Mouse (Mus musculus) neutrophil, adult 5-6 weeks (primary cell): ENCODE results near the gene Itpr1. TPM values are rescaled to one million over a fixed set of nuclear protein-coding genes. Genes with fewer than 3 reads are reported as not detected.
"Not testable (repeated sequence)": the region's sequence is repeated elsewhere in the genome, so short reads cannot be mapped to it uniquely, and the experiment has no call there.

ENCODE experiments used
- ATAC-seq: fragments of 151-379, 151-347 bp; 2 replicates; pipeline ENCODE4 v1.8.0; 2017; ENCODE audit warnings: mild to moderate bottlenecking, moderate TSS enrichment; ENCODE audit not compliant: insufficient number of reproducible peaks, poor library complexity, low FRiP score, severe bottlenecking; ENCODE audit errors: extremely low read depth
- total RNA-seq: library from RNA; stranded (forward); fragments of 200-1000 nt; gene quantifications from 2 replicates; pipeline ENCODE4 v1.2.3, GENCODE M21; 2017

Gene Itpr1
- total RNA-seq, 1 experiment from 2014 or later: 223 TPM

DNA sequence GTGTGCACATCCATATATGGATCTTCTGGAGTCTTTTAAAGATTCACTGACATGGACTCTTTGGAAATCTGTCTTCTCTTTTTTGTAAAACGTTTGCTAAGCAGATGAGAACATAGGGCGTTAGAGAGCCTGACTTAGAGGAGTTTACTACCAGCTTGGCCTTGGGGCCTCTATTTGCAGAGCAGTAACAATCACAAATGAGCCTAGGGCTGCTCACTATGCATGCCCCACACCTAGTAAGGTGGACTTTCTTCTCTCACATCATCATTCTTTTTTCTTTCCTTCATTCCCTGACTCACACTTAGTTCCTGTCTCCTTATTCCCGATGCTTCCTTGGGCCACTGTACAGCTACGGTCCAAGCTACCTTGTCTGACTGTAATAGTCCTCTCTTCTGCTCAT, 325.5 kb downstream of the Itpr1 start:
- ATAC-seq: no peak

DNA sequence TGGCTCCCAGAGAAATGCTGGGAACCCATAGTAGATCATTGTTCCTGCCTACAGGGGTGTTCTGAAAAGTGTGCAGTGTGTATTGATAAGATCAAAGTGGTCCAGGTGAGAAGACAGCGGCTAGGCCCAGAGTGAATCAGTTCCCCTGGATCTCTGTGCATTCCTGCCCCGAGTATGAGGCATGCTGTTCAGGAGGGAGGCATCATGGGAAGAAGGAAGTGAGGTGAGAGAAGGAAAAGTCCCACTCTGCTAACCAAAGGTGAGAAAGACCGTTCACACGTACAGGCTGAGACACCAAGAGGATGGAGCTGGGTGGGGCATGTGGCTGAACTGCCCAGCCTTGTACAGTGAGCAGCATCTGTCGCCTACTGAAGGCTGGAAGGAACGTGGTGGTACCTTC, 327.5 kb downstream of the Itpr1 start:
- no peak for ATAC-seq

DNA sequence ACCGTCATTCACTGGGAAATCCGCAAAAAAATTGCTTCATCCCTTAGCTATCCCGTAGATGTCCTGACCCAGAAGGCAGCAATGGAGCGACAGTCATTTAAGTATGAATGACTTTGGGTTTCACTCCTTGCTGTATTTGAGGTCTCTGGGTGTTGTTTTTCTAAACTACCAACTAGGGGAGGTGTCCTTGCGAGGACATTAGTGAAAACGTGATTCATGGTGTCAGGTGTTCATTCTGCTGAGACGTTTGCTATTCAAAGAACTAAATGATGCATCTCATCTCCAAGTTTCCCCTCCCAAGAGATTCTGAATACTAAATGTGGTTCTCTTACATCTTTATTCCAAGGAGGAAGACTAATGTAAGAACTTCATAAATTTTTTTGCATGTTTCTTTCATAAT, 332.0 kb downstream of the Itpr1 start:
- no peak for ATAC-seq

DNA sequence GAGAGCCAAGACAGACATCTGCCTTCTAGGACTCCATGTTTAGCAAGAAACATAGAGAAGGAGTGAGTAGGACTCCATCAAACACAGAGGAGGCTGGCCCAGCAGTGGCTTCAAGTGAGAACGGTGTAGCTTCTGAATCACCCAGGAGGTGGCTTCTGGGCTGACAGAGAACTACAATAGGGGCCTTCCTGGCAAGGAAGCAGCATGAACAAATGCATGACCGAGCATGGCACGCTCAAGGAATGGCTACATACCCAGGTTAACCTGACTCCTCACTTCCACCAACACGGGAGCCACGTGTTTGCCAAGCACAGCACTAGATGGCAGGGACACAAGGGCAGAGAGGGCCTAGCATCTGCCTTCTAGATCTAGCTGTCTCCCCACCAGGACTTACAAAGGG, 332.6 kb downstream of the Itpr1 start:
- ATAC-seq: no peak

DNA sequence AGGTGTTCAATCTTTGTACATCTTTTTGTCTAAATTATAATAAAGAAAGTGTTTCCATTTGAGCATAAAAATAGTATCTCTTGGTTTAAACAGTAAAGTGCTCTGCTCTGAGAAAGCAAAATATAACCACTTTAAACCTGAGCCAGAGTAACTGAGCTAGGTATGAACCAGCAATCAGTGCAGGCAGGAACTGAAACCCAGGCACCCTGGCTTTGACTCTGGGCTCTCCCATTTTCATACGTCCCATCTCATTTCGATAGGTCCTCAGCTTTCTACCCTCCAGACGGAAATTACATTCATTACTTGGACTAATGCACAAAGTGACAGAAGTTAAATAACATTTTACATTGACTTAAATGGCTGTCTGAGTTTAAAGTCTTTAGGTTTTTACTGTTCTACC, 335.5 kb downstream of the Itpr1 start:
- ATAC-seq: no peak

DNA sequence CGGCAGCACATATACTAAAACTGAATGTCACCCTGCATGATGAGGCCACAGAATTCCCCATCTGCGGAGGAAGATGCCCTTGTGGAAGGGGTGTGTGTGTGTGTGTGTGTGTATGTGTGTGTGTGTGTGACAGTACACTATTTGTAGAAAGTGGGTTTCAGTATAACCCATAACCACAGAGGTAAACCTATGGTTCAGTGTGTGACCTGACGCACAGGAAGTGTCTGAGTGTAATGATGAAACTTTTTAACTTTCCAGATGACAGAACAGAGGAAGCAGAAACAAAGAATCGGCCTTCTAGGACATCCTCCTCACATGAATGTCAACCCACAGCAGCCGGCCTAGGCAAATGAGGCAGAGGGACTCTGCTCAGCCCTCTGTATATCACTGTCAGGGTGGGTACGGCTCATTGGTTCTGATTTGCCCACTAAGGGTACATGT, 336.6 kb downstream of the Itpr1 start:
- peak; percentile 91 for ATAC-seq

DNA sequence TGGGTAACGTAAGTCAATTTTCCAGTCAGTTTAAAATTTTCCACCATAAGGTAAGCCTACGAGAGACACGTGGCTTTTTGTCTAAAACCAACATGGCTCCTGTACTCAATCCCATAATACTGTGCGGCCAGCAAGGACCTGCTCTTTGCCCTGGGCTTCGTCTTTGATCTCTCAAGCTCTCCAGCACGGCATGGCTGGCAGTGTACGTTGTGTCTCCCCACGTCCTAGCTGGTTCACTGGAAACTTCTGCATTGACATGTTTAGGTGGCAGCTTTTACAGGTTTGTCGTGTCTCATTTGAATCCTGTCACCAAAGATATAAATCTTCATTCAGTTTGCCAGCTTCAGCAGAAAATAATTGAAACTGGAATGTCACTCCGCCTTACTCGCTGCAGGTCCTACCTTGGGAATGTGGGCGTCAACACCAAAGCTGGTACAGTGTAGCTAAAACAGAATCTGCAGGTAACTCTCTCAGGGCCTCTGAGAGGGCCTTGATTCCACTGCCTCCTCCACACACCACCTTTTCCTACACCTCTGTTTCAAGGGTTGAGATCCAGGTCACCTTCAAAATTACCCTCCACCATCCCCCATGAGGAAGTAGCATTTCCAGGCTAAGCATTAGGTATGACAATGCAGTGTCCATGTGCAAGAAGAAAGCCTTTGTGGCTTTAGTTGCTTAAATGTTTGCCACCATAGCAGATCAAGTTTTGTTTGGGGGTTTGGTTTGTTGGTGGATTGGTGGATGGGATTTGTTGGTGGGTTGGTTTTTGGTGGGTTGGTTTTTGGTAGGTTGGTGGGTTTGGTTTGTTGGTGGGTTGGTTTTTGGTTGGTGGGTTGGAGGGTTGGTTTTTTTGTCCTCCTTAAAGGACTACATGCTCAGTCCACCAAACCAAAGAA, 339.1 kb downstream of the Itpr1 start:
- no peak for ATAC-seq

DNA sequence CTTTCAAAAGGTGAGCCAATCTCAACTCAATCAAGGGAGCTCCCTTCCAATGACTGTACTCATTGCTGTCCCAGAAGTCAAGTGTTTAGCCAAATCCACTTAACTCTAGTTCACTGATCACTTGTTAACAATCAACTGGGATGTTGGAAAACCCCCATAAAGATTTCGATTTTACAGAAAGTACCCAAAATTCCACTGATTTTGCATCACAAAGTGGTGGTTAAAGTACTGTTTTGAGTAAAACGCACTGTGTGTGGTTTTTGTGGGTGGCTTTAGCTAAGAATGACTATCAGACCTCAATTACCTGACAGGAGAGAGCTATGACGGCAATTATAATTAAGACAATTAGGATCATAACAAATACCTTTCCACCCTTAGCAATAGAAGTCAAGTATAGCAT, 340.1 kb downstream of the Itpr1 start:
- ATAC-seq: no peak

DNA sequence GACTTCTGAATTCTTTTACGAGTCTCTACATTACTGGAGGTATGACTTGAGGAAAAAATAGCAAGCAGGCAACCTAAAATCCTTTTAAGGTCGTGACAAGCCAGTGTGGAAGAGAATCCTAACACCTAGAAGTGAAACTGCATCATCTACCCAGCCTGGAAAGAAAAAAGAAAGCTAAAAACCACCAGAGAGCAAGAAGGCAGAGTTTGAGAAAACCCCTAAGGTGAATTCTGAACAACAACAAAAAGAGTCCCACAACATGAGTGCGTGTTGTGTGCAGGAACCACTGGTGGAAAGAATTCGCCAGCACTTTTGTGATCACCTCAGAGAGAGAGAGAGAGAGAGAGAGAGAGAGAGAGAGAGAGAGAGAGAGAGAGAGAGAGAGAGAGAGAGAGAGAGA, 340.6 kb downstream of the Itpr1 start:
- no peak for ATAC-seq

DNA sequence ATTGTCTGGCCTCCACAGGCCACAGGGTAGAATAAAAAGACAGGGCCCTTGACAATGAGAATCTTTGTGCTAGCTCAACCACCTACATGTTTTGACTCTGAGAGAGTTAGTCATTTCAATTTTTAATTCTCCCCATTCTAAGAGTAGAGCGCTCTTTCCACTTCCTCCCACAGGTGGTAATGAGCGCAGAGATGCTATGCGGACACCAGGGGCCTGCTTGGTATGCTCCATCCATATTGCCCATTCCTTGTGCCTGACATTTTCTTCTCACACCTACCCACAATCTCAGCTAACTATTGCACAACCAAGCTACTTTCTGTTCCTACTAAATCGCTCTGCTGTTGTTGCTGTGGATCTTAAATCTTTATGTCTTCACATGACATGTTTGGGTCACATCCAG, 341.5 kb downstream of the Itpr1 start:
- ATAC-seq: no peak

DNA sequence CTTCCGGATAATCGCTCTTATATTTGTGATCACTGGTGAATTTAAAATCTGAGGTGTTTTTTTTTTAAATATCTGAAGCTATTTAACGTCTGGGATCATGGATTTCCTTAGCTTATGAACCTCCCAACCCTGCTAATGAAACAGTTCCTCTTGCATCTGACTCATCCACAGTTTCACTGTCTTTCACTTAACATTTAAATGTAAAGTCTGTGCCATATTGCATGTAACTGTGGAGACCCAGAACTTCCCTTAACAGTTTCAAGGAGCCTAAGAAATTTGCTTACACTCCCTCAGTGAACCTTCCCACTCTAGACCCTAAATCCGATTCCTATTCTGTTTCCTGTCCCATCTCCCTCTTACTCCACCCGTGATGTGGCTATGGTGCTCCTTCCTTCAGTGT, 342.0 kb downstream of the Itpr1 start:
- no peak; the same call in 1 of the 2 replicates for ATAC-seq

DNA sequence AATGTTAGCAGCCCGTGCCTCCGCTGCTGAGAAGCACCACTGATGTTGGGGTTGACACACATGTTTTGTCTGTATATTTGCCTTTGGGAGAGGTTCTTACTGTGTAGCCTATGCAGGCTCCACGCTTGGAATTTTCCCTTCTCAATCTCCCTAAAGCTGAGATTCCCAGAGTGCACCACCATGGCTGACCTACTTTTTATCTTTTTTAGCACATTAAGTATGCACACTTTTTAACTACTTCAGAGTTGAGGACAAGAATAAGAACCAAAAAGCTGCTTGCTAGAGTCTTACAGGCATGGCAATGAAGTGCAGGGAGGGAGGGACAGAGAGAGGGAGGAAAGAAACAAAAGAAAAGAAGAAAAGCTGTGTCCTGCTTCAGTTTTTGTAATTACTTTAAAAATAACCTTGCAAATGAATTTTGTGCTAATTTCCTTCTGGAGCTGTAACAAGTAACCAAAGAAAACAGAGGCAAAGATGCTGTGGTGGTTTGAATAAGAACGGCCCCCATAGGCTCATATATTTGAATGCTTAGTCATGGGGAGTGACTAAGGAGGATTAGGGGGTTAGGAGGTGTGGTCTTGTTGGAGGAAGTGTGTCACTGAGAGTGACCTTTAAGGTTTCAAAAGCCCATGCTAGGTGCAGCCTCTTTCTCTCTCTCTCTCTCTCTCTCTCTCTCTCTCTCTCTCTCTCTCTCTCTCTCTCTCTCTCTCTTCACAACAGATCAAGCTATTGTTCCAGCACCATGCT, 344.9 kb downstream of the Itpr1 start:
- 0 out of 2 replicates have a peak, but pooled peaks have one; percentile 20 for ATAC-seq

DNA sequence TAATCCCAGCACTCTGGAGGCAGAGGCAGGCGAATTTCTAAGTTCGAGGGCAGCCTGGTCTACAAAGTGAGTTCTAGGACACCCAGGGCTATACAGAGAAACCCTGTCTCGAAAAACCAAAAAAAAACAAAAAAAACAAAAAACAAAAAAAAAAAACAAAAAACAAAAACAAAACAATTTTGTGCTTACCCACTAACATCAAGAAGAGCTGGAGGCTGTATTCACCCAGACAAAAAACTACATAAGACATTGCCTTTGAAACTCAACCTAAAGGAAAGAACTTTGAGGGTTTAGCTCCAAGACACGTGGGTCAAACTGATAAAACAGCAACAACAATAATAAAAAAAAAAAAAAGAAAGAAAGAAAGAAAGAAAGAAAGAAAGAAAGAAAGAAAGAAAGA, 346.3 kb downstream of the Itpr1 start:
- not testable (repeated sequence) for ATAC-seq

DNA sequence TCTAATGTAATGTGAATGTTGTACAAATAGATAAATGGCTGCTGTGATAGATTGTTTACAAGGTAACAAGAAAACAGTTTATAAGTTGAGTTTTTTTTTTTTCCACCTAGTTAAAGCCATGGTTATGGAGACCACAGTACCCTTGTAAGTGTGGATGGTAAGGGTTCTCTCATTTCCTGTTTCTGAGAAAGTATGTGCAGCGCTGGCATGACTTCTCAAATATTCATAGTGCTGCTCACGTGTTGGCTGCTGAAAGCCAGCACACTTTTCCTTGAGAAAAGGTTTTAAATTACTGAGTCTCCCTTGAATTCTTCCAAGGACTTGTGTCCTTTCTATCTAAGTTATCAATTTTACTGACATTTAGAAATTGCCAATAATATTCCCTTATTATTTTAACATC, 350.1 kb downstream of the Itpr1 start:
- ATAC-seq: no peak

DNA sequence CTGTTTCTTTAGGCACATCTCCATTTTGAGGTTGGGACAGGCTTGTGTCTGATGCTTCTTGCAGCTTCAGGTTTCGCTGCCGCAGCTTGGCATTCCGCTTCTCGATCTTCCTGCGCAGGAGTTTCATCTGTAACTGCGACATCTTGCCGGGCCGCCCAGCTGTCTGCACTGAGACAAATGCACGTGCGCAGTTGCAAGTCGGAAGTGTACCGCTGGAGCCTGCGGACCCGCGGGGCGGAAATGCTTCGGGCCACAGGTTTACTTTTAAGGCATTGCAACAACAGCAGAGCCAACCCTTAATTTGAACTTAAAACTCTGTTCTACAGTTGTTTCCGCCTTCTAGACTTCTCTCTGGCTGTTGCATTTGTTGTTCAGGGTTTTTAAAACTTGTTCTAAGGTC, 352.6 kb downstream of the Itpr1 start:
- not testable (repeated sequence) for ATAC-seq

DNA sequence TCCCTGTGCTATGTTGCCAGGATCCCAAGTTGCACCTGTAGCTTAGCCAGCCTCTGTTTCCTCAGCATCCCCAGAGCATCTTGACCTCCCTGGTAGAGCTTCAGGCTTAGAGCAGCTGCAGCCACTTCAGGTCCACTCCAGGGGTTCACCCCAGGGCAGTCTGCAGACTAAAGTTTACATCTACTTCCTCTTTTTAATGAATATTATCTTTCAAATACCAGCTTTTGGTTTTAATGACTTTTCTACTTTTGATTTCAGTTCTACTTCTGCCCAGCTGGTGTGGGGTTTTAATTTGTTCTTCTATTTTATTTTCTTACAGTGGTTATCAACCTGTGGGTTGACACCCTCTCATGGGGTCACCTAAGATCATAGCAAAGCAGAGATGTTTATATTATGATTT, 353.7 kb downstream of the Itpr1 start:
- ATAC-seq: no peak

DNA sequence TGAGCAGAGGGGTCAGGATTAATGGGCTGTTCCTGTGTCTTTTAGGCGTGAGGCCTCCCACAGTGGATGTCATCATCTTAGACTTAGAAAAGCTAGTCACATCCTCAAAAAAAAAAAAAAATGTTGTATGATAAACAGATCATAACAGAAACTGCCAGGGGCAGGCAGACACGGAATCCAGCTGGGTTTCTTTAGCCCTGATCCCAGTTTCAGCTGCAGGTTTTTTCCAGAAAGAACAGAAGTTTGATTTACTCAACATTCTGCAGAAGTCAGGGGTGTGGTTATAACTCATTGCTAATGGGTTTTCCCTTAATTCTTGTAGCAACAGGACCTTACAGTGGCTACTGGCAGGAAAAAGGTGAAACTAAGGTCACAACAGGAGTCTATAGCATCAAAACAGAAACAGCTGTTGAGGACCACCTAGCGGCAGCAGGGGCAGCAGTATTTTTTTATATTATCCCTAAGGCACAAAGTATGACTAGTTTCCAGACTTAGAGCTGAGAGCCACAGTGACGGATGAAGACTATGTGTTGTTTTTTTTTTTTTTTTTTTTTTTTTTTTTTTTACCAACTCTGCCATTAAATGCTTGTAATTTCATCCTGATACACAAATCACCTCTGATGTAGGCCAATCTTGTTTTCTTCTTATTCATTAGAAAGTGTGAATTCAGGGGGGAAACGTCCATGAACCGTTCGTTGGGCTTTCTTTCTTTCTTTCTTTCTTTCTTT, 356.7 kb downstream of the Itpr1 start:
- no peak for ATAC-seq

DNA sequence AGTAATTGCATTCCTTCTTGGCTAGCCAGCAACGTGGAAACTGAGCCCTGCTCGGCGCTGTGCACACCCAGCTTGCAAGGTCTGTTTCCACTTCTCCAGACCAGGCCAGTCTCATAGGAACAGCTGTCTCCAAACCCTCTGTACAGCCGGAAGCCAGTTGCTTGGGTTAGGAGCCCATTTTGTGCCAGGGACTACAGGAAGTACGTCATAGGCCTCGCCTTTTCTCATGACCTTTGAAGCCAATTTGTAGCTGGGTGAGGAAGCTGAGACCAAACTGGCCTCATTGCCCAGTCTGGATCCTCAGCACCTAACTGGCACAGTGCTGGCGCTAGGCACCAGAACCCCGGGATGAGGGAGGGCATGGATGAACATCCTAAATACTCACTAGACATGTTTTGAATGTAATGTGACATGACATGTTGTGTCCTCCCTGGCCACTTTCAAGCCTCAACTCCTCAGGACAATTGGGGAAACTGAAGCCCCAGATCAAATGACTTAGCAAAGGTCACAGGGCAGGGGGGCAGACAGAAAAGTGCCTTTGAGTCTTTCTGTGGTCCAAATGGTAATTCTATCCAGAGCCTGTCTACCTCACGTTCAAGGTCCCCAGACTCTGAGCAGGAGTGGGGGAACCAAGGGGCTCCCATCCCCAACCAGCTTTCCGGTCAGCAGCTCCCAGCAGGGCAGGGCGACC, 357.6 kb downstream of the Itpr1 start:
- no peak for ATAC-seq

DNA sequence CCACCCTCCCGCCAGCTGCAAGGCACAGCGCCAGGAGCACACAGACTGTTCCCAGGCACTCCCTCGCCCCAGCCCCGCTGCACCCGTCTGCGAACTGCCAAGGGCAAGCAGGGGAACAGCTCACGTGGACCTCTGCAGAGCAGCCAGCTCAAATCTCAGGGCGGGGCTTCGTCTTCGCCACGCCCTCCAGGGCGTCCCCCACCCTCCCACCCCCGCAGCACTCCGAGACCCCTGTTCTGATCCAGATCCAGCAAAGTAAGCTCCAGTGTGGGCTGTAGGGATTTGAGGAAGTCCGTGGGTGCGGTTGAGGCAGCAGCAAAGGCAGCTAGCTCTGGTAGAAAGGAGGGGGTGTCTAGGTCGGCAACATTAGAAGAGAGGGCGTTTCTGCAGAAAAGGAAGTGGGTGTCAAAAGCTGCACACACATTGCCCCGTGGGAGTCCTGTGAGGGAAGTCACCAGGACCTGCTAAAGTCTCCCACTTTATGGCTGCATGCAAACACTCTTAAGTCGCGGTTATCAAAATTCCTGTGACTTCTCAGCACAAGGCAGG, 358.2 kb downstream of the Itpr1 start:
- peak; percentile 91 for ATAC-seq
